Comparison of ENCODE assay signal across 10 mouse cellular contexts in the genomic region with DNA sequence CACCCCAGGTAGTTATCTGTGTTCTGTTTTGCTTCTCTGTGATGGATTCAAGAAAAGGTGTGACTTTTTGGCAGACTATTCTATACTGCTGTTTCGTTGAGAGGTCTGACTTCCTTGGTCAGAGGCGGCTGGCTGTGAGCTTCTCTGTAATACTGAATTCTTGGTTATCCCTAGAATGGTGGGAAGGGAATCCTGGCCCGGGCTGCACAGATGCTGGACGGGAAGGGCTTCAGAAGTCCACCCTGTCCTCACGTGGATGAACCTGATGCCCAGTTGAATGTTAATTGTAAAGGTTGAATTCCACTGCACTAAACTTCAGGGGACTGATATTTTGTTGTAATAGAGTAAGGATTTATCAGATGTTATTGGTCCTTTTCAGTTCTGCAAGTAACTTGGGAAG. TPM values are rescaled to one million over a fixed set of nuclear protein-coding genes. Genes with fewer than 3 reads are reported as not detected.
DNase-seq lines count a peak whose midpoint lies in the region; ATAC-seq and TF ChIP-seq lines count a peak whose summit lies in the region.
"Had no signal": no experiment of that assay in that cellular context is flagged by ENCODE, and none has a peak within 500 bp of the region (broad histone marks: within the 10 kb centered on the region; RNA-seq: fewer than 3 reads in every experiment).

No protein-coding gene starts in this region.

- no peak overlapping the region for H3K4me3 ChIP-seq in heart, postnatal 0 days (ENCODE audit: low read depth, low read length)
- no peak overlapping the region for H3K4me3 ChIP-seq in limb, embryonic 13.5 days
- H3K4me3 ChIP-seq: hindbrain, embryonic 15.5 days had no signal

- no peak for TF ChIP-seq EP300 in heart, postnatal 0 days (IDR thresholded peaks at IDR 0.05; ENCODE audit: low read depth)

- H3K9me3 ChIP-seq in heart, postnatal 0 days (replicated peaks; ENCODE audit: control insufficient read depth, low read length): no peaks in the 10 kb centered on the region
- no peaks in the 10 kb centered on the region for H3K9me3 ChIP-seq in limb, embryonic 13.5 days
- H3K9me3 ChIP-seq: hindbrain, embryonic 15.5 days had no signal

- H3K27me3 ChIP-seq in heart, postnatal 0 days (ENCODE audit: control insufficient read depth, insufficient read depth, low read length): no peaks in the 10 kb centered on the region
- H3K27me3 ChIP-seq in limb, embryonic 13.5 days: no peaks in the 10 kb centered on the region
- H3K27me3 ChIP-seq: hindbrain, embryonic 15.5 days had no signal

- peak; percentile 95 for DNase-seq in heart, adult 11 months
- no peak for DNase-seq in heart, postnatal 36 days
- DNase-seq in Muller cell, postnatal 12 days (ENCODE audit: inconsistent ontology term): peak; percentile 65
- peak; percentile 53 for DNase-seq in heart, postnatal 0 days (ENCODE audit: low spot score)
- no peak for DNase-seq in thymus, postnatal 10 days (ENCODE audit: low spot score in 2 of 2)
- no peak for DNase-seq in layer of hippocampus, postnatal 36 days
- no peak for DNase-seq in cerebellum, postnatal 36 days
- DNase-seq: right cerebral cortex, postnatal 25 days had no signal

- no peak overlapping the region for H3K9ac ChIP-seq in heart, postnatal 0 days (replicated peaks; ENCODE audit: low read depth, low read length)
- no peak overlapping the region for H3K9ac ChIP-seq in limb, embryonic 13.5 days
- H3K9ac ChIP-seq: hindbrain, embryonic 15.5 days had no signal

- H3K27ac ChIP-seq in heart, postnatal 0 days (ENCODE audit: low read depth): no peak overlapping the region; the same call in 1 of the 2 replicates
- no peak overlapping the region for H3K27ac ChIP-seq in limb, embryonic 13.5 days
- H3K27ac ChIP-seq: hindbrain, embryonic 15.5 days had no signal

- H3K4me2 ChIP-seq in heart, postnatal 0 days (ENCODE audit: low read depth, low read length): peak overlapping the region; percentile 28
- 0 out of 2 replicates have a peak overlapping the region, but pooled peaks have one; percentile 12 for H3K4me2 ChIP-seq in limb, embryonic 13.5 days (replicated peaks)
- H3K4me2 ChIP-seq: hindbrain, embryonic 15.5 days had no signal

- ATAC-seq in heart, postnatal 0 days (ENCODE audit: insufficient read depth, low read depth): peak; percentile 47; the same call in 1 of the 2 replicates
- ATAC-seq in limb, embryonic 13.5 days (ENCODE audit: low FRiP score, low read depth): no peak

- peaks cover 22% of the 10 kb centered on the region for H3K4me1 ChIP-seq in heart, postnatal 0 days (ENCODE audit: control insufficient read depth, insufficient read depth)
- H3K4me1 ChIP-seq in limb, embryonic 13.5 days: peaks cover 31% of the 10 kb centered on the region

- 18% methylated on average over 5 of the region's 5 CpGs for WGBS in heart, postnatal 0 days
- 14% methylated on average over 5 of the region's 5 CpGs for WGBS in limb, embryonic 13.5 days

- TF ChIP-seq CTCF in heart, postnatal 0 days (IDR thresholded peaks at IDR 0.05; ENCODE audit: low read depth): no peak

- intact Hi-C loops in heart, postnatal 36 days (cut with DNase I): no loop called here

- no peaks in the 10 kb centered on the region for H3K36me3 ChIP-seq in heart, postnatal 0 days (replicated peaks; ENCODE audit: control insufficient read depth, insufficient read depth, low read length)
- no peaks in the 10 kb centered on the region for H3K36me3 ChIP-seq in limb, embryonic 13.5 days
- H3K36me3 ChIP-seq: hindbrain, embryonic 15.5 days had no signal

RNA-seq across cellular contexts. Expression of gene Ncoa3, which starts 7.4 kb away (rescaled TPM):
- 10 to 100 TPM; 23.0 to 27.1 TPM for total RNA-seq in heart, postnatal 36 days (2021)
- 17.7 and 48.7 TPM in 2 replicates for total RNA-seq in heart, postnatal 0 days (2014; rRNA removed; ENCODE audit: low replicate concordance)
- 5.8 and 6.2 TPM in 2 replicates for polyA plus RNA-seq in heart, postnatal 0 days (2015; fragmentation: Nextera tagmentation; extraction: Ambion mirVana)
- 14.0 and 17.4 TPM in 2 replicates for polyA plus RNA-seq in limb, embryonic 13.5 days (2015; fragmentation: Nextera tagmentation; extraction: Ambion mirVana)
- 10 to 100 TPM; 34.6 to 37.8 TPM for total RNA-seq in layer of hippocampus, postnatal 36 days (2021)

Comparison
In these comparisons a context has a peak if more than half of its experiments do, and no peak if none do; other contexts are left out.
1. DNase-seq: peak in heart, adult 11 months (single experiment), Muller cell, postnatal 12 days (single experiment) and heart, postnatal 0 days (single experiment); none in heart, postnatal 36 days (0 of 2), thymus, postnatal 10 days (0 of 2), layer of hippocampus, postnatal 36 days (0 of 2) and cerebellum, postnatal 36 days (0 of 2).